Mouse (Mus musculus) testis, adult 2 months (tissue): ENCODE results near the gene Teddm1b. TPM values are rescaled to one million over a fixed set of nuclear protein-coding genes. Genes with fewer than 3 reads are reported as not detected.
"Not testable (repeated sequence)": the region's sequence is repeated elsewhere in the genome, so short reads cannot be mapped to it uniquely, and the experiment has no call there.

Source experiments
- H3K27ac ChIP-seq: fragments of 200-500 bp; 2 replicates; pipeline ENCODE4 v1.5.1; 2012; ENCODE audit warnings: low read depth, low read length; ENCODE audit not compliant: control insufficient read depth, insufficient read depth
- H3K27me3 ChIP-seq: fragments of 200-500 bp; 2 replicates; pipeline ENCODE4 v1.6.1; 2012; ENCODE audit warnings: mild to moderate bottlenecking, low read length, moderate library complexity; ENCODE audit not compliant: control insufficient read depth, insufficient read depth
- H3K36me3 ChIP-seq: fragments of 200-500 bp; 2 replicates; pipeline ENCODE4 v1.6.1; 2012; ENCODE audit warnings: mild to moderate bottlenecking, low read length; ENCODE audit not compliant: control insufficient read depth, insufficient read depth
- H3K4me1 ChIP-seq: fragments of 200-500 bp; 2 replicates; pipeline ENCODE4 v1.6.1; 2012; ENCODE audit warnings: low read length; ENCODE audit not compliant: control insufficient read depth, insufficient read depth
- H3K4me3 ChIP-seq: fragments of 200-500 bp; 2 replicates; pipeline ENCODE4 v1.5.1; 2012; ENCODE audit warnings: low read depth, mild to moderate bottlenecking, low read length, moderate library complexity, mixed read lengths; ENCODE audit not compliant: control insufficient read depth
- CTCF ChIP-seq: fragments of 200-500 bp; IDR thresholded peaks from 2 replicates; pipeline ENCODE4 v1.5.1; 2012; ENCODE audit warnings: low read depth, mild to moderate bottlenecking, inconsistent platforms, low read length, moderate library complexity; ENCODE audit not compliant: control insufficient read depth, insufficient read depth, insufficient replicate concordance
- POLR2A ChIP-seq: fragments of 200-500 bp; IDR thresholded peaks from 2 replicates; pipeline ENCODE4 v1.6.1; 2012; ENCODE audit warnings: low read depth, mild to moderate bottlenecking, inconsistent platforms, low read length, moderate library complexity; ENCODE audit not compliant: control insufficient read depth
- polyA plus RNA-seq: library from polyadenylated mRNA; depleted of rRNA; stranded (reverse); fragments of >200 nt; gene quantifications from 2 replicates; pipeline ENCODE4 v1.2.3, GENCODE M21; 2012

Gene Teddm1b
- polyA plus RNA-seq, 1 experiment: not detected

DNA sequence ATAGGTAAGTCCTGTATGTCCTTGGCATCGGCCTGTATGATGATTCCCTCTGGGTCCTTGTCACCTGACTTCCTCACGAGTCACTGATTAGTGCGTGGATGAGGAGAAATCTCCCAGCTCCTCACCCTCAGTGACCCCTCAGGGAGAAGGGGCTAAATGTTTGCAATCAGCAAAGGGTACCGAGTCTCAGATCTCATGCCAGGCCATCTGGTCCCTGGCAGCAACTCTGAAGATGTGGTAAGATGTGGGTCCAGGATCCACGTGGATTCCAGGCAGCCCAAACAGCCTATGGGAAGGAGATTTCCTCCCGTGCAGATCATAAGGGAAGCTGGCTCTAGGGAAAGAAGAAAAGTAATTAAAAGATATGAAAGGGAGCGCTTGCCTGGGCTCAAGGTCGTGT is 18.2 kb upstream of the Teddm1b start:
- Histone ChIP-seq H3K27ac (no peak overlapping the region), H3K4me1 (no peaks in the 10 kb centered on the region), H3K36me3 (no peaks in the 10 kb centered on the region), H3K27me3 (no peaks in the 10 kb centered on the region), H3K4me3 (no peak overlapping the region)
- TF ChIP-seq POLR2A (no peak), CTCF (no peak)

DNA sequence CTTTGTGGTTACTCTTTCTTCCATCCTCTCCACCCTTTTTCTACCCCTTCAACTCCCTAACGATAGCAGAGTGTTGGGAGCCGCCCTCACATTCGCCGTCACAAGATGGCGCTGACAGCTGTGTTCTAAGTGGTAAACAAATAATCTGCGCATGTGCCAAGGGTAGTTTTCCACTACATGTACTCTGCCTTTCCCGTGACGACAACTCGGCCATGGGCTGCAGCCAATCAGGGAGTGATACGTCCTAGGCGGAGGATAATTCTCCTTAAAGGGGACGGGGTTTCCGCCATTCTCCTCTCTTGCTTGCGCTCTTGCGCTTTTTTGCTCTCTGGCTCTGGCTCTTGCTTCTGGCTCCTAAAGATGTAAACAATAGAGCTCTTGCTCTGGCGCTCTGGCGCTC is 6.2 kb downstream of the Teddm1b start:
- not testable (repeated sequence) for H3K27ac ChIP-seq, H3K36me3 ChIP-seq, H3K4me3 ChIP-seq, H3K27me3 ChIP-seq, H3K4me1 ChIP-seq

DNA sequence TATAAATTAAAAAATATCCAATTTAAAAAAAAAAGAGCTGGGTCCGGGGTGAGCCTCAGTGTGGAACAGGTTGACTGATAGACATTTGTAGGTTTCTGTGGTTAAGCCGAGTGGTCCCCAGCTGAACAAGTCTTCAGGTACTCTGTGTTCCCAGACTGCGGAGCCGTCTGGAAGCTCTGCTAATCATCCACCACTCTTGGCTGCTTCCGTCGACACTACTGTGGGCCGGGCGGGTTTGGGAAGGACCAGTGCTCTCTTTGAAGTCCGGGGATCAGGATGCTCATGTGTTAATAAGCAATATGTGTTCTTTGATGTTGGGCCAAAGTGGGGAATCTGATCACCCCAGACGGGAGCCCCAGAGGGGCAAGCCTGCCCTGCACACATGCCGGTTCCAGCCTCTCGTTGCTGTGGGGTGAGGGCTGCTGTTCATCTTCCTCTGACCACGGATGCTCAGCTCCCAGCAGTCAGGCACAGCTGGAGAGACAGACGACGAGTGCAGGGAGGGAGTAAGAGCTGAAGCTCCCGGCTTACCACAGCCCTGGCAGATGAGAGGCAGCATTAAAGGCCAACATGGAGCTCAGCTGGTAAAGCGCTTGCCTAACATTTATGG is 12.0 kb downstream of the Teddm1b start:
- Histone ChIP-seq H3K4me1 (peaks cover 5% of the 10 kb centered on the region), H3K27me3 (no peaks in the 10 kb centered on the region), H3K27ac (no peak overlapping the region), H3K36me3 (no peaks in the 10 kb centered on the region), H3K4me3 (no peak overlapping the region)
- no peak for TF ChIP-seq CTCF
- TF ChIP-seq POLR2A: no peak

- no peak overlapping the region for H3K4me3 ChIP-seq
- H3K27me3 ChIP-seq: no peaks in the 10 kb centered on the region
- H3K36me3 ChIP-seq: no peaks in the 10 kb centered on the region
- TF ChIP-seq CTCF: no peak
- H3K27ac ChIP-seq: no peak overlapping the region
- peaks cover 5% of the 10 kb centered on the region for H3K4me1 ChIP-seq
Measured at GRCm38 (mm10) chr1:153890121-153890520, 16.0 kb downstream of the Teddm1b start.

- TF ChIP-seq POLR2A: no peak
- TF ChIP-seq CTCF: no peak
- no peaks in the 10 kb centered on the region; the same call in 1 of the 2 replicates for H3K4me1 ChIP-seq
- no peaks in the 10 kb centered on the region for H3K27me3 ChIP-seq
- no peaks in the 10 kb centered on the region for H3K36me3 ChIP-seq
- H3K4me3 ChIP-seq: no peak within 1 kb of the TSS
- H3K27ac ChIP-seq: no peak within 1 kb of the TSS
Measured at GRCm38 (mm10) chr1:153891442-153891841, 17.3 kb downstream of the Teddm1b start, which contains the start of gene Teddm1a. Gene Teddm1a (plus strand): TSS chr1:153891742.

DNA sequence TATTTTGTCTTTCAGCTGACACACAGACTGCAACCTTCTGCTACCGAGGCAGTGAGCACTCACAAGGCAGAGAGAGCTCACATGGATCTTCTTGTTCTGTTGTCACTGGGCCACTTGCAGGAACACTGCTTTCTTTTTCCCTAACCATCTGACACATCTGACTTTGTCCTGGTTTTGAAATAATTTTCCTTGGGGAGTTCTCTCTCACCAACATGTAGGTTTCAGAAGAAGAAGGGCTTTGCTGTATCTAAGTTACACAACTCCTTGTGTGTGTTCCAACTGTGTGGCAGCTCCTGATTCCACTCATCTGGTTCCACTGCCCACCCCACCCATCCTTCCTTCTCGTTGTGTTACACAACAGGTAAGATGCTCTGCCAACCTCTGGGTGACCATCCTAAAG is 19.6 kb downstream of the Teddm1b start:
- H3K27me3 ChIP-seq: no peaks in the 10 kb centered on the region
- TF ChIP-seq CTCF (no peak), POLR2A (no peak)
- no peak overlapping the region for H3K27ac ChIP-seq
- no peaks in the 10 kb centered on the region for H3K36me3 ChIP-seq
- peaks cover 3% of the 10 kb centered on the region; the same call in 1 of the 2 replicates for H3K4me1 ChIP-seq
- no peak overlapping the region for H3K4me3 ChIP-seq

DNA sequence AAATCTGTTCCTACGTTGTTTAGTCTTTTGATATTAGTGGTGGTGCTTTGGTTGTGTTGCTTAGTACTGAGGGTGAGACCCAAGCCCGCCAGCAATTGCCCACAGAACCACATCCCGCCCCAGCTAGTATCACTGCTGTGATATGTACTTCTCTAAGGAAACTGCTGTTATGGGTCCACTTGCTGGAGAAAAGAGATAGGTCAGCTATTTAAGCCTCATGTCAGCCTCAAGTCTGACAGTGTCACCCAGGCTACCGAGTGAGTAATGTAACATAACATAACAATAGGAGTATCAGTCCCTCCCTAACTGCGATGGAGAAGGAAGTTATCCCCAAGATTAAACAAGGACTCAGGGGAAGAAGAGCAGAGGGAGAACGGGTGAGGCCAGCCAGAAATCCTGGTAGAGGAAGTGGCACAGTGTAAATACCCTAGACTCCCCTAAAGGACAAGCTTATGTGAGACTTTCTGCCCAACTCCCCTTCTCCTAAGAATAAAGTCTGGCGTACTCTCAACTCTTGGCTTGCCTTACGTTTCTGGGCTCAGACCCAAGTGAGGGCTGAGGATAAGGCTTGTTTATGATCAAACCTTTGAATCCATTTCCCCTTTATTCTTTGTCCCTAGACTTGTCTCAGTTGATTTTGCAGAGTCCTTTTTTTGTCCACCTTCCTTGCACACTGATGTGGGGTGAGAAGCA is 20.2 kb downstream of the Teddm1b start:
- Histone ChIP-seq H3K36me3 (no peaks in the 10 kb centered on the region), H3K4me3 (no peak overlapping the region), H3K27me3 (no peaks in the 10 kb centered on the region), H3K4me1 (peaks cover 7% of the 10 kb centered on the region), H3K27ac (no peak overlapping the region)
- TF ChIP-seq POLR2A: no peak
- no peak for TF ChIP-seq CTCF

GRCm38 (mm10) chr1:153894979-153895378 is 20.8 kb downstream of the Teddm1b start:
- Histone ChIP-seq H3K27ac (no peak overlapping the region), H3K27me3 (no peaks in the 10 kb centered on the region), H3K4me1 (peaks cover 7% of the 10 kb centered on the region), H3K4me3 (no peak overlapping the region), H3K36me3 (no peaks in the 10 kb centered on the region)
- no peak for TF ChIP-seq POLR2A
- peak; percentile 70; the same call in 1 of the 2 replicates for TF ChIP-seq CTCF
